Mouse (Mus musculus): Measurements from ENCODE around the gene Zfp385c.

Zfp385c gene

GRCm38 (mm10) chr11:100692164-100692616, at the start of gene Zfp385c:
Gene Zfp385c (minus strand): TSS chr11:100692455.
- no peak for DNase-seq (ENCODE audit: low read depth)

- no peak for DNase-seq (ENCODE audit: low read depth)
These were observed 49.1 kb upstream of the Zfp385c start for GRCm38 (mm10) chr11:100741348-100741747.

- no peak for DNase-seq (ENCODE audit: low read depth)
These were observed 46.5 kb upstream of the Zfp385c start for GRCm38 (mm10) chr11:100738749-100739148.

GRCm38 (mm10) chr11:100738066-100738604, 45.9 kb upstream of the Zfp385c start, which contains the start of gene Rab5c:
Gene Rab5c (minus strand): TSS chr11:100738215.
- DNase-seq (ENCODE audit: low read depth), result peak; percentile 99

- DNase-seq (ENCODE audit: low read depth), result no peak
These were observed 45.0 kb upstream of the Zfp385c start for GRCm38 (mm10) chr11:100737105-100737733.

- no peak for DNase-seq (ENCODE audit: low read depth)
These were observed 44.5 kb upstream of the Zfp385c start for GRCm38 (mm10) chr11:100736746-100737080.

GRCm38 (mm10) chr11:100735954-100736745, 43.9 kb upstream of the Zfp385c start:
- DNase-seq (ENCODE audit: low read depth), result no peak

- DNase-seq (ENCODE audit: low read depth), result no peak
These were observed 43.0 kb upstream of the Zfp385c start for GRCm38 (mm10) chr11:100735134-100735865.

- DNase-seq (ENCODE audit: low read depth), result no peak
These were observed 38.4 kb upstream of the Zfp385c start for GRCm38 (mm10) chr11:100730477-100731205.

- DNase-seq (ENCODE audit: low read depth), result no peak
These were observed 37.7 kb upstream of the Zfp385c start for GRCm38 (mm10) chr11:100729976-100730375.

- no peak for DNase-seq (ENCODE audit: low read depth)
These were observed 36.3 kb upstream of the Zfp385c start for GRCm38 (mm10) chr11:100728601-100729000.

- DNase-seq (ENCODE audit: low read depth), result no peak
These were observed 34.9 kb upstream of the Zfp385c start for GRCm38 (mm10) chr11:100727201-100727600.

GRCm38 (mm10) chr11:100724919-100725512, 32.8 kb upstream of the Zfp385c start:
- DNase-seq (ENCODE audit: low read depth), result no peak

- DNase-seq (ENCODE audit: low read depth), result no peak
These were observed 30.3 kb upstream of the Zfp385c start for GRCm38 (mm10) chr11:100722493-100723028.

- no peak for DNase-seq (ENCODE audit: low read depth)
These were observed 29.7 kb upstream of the Zfp385c start for GRCm38 (mm10) chr11:100721776-100722492.

- no peak for DNase-seq (ENCODE audit: low read depth)
These were observed 29.0 kb upstream of the Zfp385c start for GRCm38 (mm10) chr11:100721254-100721653.

GRCm38 (mm10) chr11:100720345-100720744, 28.1 kb upstream of the Zfp385c start:
- DNase-seq (ENCODE audit: low read depth), result peak; percentile 40

- no peak for DNase-seq (ENCODE audit: low read depth)
These were observed 27.6 kb upstream of the Zfp385c start for GRCm38 (mm10) chr11:100719893-100720292.

GRCm38 (mm10) chr11:100719312-100719711, 27.1 kb upstream of the Zfp385c start:
- no peak for DNase-seq (ENCODE audit: low read depth)

- DNase-seq (ENCODE audit: low read depth), result no peak
These were observed 26.6 kb upstream of the Zfp385c start for GRCm38 (mm10) chr11:100718866-100719265.

Data from fibroblast of lung, adult 2 months (primary cell).